Mouse (Mus musculus) myocyte (in vitro differentiated cells): ENCODE data around the gene Ano3. TPM values are rescaled to one million over a fixed set of nuclear protein-coding genes. Genes with fewer than 3 reads are reported as not detected.

Experiments used
- H3K27me3 ChIP-seq: one replicate; pipeline ENCODE4 v1.6.1; 2011; ENCODE audit not compliant: control insufficient read depth, insufficient read depth, insufficient read length
- H3K36me3 ChIP-seq: one replicate; pipeline ENCODE4 v1.6.1; 2011; ENCODE audit not compliant: control insufficient read depth, insufficient read depth
- H3K4me2 ChIP-seq: one replicate; pipeline ENCODE4 v1.6.1; 2011; ENCODE audit warnings: low read depth, control low read depth
- H3K4me3 ChIP-seq: one replicate; pipeline ENCODE4 v1.5.1; 2011; ENCODE audit warnings: mild to moderate bottlenecking, control low read depth, moderate library complexity
- H3K79me2 ChIP-seq: one replicate; pipeline ENCODE4 v1.6.1; 2011; ENCODE audit not compliant: control insufficient read depth, insufficient read depth
- H3ac ChIP-seq: one replicate; pipeline ENCODE4 v1.6.1; 2011; ENCODE audit not compliant: control insufficient read depth, insufficient read length
- CEBPB ChIP-seq: IDR thresholded peaks from 2 replicates; pipeline ENCODE4 v1.6.1; 2011; ENCODE audit warnings: mild to moderate bottlenecking, moderate library complexity; ENCODE audit not compliant: poor library complexity, insufficient read depth, severe bottlenecking
- E2F4 ChIP-seq: IDR thresholded peaks from one replicate; pipeline ENCODE4 v1.6.1; 2011; ENCODE audit warnings: mild to moderate bottlenecking, control low read depth, moderate library complexity; ENCODE audit not compliant: insufficient read depth
- MAX ChIP-seq: IDR thresholded peaks from one replicate; pipeline ENCODE4 v1.6.1; 2011; ENCODE audit warnings: low read depth, mild to moderate bottlenecking, control low read depth
- MYOD1 ChIP-seq, 3 experiments: IDR thresholded peaks; one replicate each; pipeline ENCODE4 v1.6.1; 2011; ENCODE audit warnings: control low read depth in 2 of 3, low read depth in 2 of 3, mild to moderate bottlenecking in 2 of 3, moderate library complexity in 1 of 3; ENCODE audit not compliant: insufficient read length in 2 of 3, control insufficient read depth in 1 of 3
- MYOG ChIP-seq, 3 experiments: IDR thresholded peaks; one replicate each; pipeline ENCODE4 v1.6.1; 2011; ENCODE audit warnings: control low read depth in 2 of 3, low read depth in 2 of 3, mild to moderate bottlenecking in 2 of 3; ENCODE audit not compliant: insufficient read length in 2 of 3, control insufficient read depth in 1 of 3, insufficient read depth in 1 of 3
- POLR2A ChIP-seq: IDR thresholded peaks from one replicate; pipeline ENCODE4 v1.6.1; 2011; ENCODE audit warnings: low read depth, mild to moderate bottlenecking, control low read depth, moderate library complexity; ENCODE audit not compliant: insufficient read length
- POLR2AphosphoS2 ChIP-seq: IDR thresholded peaks from one replicate; pipeline ENCODE4 v1.6.1; 2011; ENCODE audit warnings: low read depth, control low read depth; ENCODE audit not compliant: insufficient read length
- REST ChIP-seq: IDR thresholded peaks from one replicate; pipeline ENCODE4 v1.6.1; 2011; ENCODE audit warnings: mild to moderate bottlenecking, control low read depth, moderate library complexity; ENCODE audit not compliant: insufficient read depth, insufficient read length
- SRF ChIP-seq: IDR thresholded peaks from one replicate; pipeline ENCODE4 v1.6.1; 2011; ENCODE audit warnings: low read depth; ENCODE audit not compliant: control insufficient read depth, insufficient read length
- TCF12 ChIP-seq: IDR thresholded peaks from one replicate; pipeline ENCODE4 v1.6.1; 2011; ENCODE audit warnings: mild to moderate bottlenecking, control low read depth; ENCODE audit not compliant: poor library complexity, insufficient read depth, severe bottlenecking
- TCF3 ChIP-seq: IDR thresholded peaks from one replicate; pipeline ENCODE4 v1.6.1; 2011; ENCODE audit warnings: low read depth, control low read depth; ENCODE audit not compliant: insufficient read length
- USF1 ChIP-seq: IDR thresholded peaks from one replicate; pipeline ENCODE4 v1.6.1; 2011; ENCODE audit warnings: low read depth, mild to moderate bottlenecking, control low read depth, moderate library complexity
- polyA plus RNA-seq: library from polyadenylated mRNA; unstranded; fragments of >200 nt; fragmentation: generic; extraction: Trizol; gene quantifications from one replicate; pipeline ENCODE4 v1.2.1, GENCODE M21; 2012; ENCODE audit warnings: missing spikeins

The Ano3 gene
- polyA plus RNA-seq, 1 experiment = 0.05 TPM

DNA sequence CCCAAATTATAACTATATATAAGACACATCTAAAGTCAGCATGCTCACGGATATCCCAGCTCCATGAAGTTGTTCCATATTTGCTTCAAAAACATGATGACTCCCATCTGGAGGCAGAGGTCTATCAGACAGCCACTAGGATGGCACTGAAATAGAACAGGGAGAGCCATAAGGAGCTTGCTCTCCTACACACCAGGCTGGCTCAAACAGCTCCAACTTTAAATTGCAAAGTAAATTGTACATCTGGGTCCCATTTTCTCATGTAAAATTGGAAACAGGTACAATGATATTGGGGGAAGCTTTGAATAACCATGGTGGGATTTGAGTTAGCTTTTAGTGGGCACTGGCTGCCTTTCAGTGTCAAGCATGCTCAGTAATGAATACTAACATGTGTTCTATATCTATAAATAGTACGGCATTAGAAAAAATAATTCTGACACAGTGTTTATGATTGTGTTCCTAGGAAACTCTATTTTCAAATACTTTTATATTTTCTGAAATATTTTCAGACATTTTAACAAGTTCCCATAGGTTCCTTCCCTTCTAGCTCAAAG lies 279.6 kb downstream of the Ano3 start:
- Histone ChIP-seq H3ac (no peak overlapping the region), H3K79me2 (no peaks in the 10 kb centered on the region), H3K4me2 (no peak overlapping the region), H3K36me3 (no peaks in the 10 kb centered on the region), H3K27me3 (no peaks in the 10 kb centered on the region), H3K4me3 (no peak overlapping the region)
- no peak for TF ChIP-seq USF1
- no peak for TF ChIP-seq E2F4
- no peak for TF ChIP-seq SRF
- no peak for TF ChIP-seq POLR2A
- no peak for TF ChIP-seq TCF3
- TF ChIP-seq MYOG (IDR thresholded peaks at IDR 0.05; ENCODE audit: control insufficient read depth in 1 of 3, insufficient read depth in 1 of 3, insufficient read length in 2 of 3, low read depth in 2 of 3) = no peak
- TF ChIP-seq MYOD1 (IDR thresholded peaks at IDR 0.05; ENCODE audit: control insufficient read depth in 1 of 3, insufficient read length in 2 of 3, low read depth in 2 of 3) = no peak
- no peak for TF ChIP-seq POLR2AphosphoS2
- no peak for TF ChIP-seq CEBPB
- TF ChIP-seq MAX = no peak
- TF ChIP-seq TCF12 = no peak
- no peak for TF ChIP-seq REST

- no peak overlapping the region for H3K4me2 ChIP-seq
- no peaks in the 10 kb centered on the region for H3K36me3 ChIP-seq
- TF ChIP-seq MYOD1 (IDR thresholded peaks at IDR 0.05; ENCODE audit: control insufficient read depth in 1 of 3, insufficient read length in 2 of 3, low read depth in 2 of 3) (no peak), MAX (no peak), E2F4 (no peak), USF1 (no peak), TCF12 (no peak), CEBPB (no peak), POLR2AphosphoS2 (no peak), REST (no peak), MYOG (IDR thresholded peaks at IDR 0.05; ENCODE audit: control insufficient read depth in 1 of 3, insufficient read depth in 1 of 3, insufficient read length in 2 of 3, low read depth in 2 of 3) (no peak), TCF3 (no peak), SRF (no peak), POLR2A (no peak)
- H3K79me2 ChIP-seq = no peaks in the 10 kb centered on the region
- H3K27me3 ChIP-seq = no peaks in the 10 kb centered on the region
- no peak overlapping the region for H3K4me3 ChIP-seq
- H3ac ChIP-seq = no peak overlapping the region
These were observed 287.4 kb downstream of the Ano3 start for GRCm38 (mm10) chr2:110663329-110663728.

DNA sequence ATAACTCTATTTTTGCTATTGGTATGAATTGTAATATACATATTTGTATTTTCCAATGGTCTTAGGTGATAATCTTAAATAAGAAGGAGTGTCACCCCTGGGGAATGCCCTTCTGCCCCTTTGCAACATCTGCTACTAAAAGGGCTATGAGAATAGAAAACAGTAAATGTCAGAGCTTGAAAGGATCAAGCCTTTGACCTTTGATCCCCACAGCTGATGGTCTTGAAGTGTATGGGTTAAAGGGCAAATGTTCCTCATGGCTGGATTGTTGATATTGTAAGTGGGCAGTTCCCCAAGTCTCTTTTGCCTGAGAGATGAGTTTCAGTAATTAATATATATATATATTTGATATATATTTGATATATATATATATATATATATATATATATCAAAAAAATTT lies 305.9 kb downstream of the Ano3 start:
- Histone ChIP-seq H3K4me3 (no peak overlapping the region), H3K79me2 (no peaks in the 10 kb centered on the region), H3K36me3 (no peaks in the 10 kb centered on the region), H3ac (no peak overlapping the region), H3K27me3 (no peaks in the 10 kb centered on the region), H3K4me2 (no peak overlapping the region)
- TF ChIP-seq USF1 (no peak), MYOD1 (IDR thresholded peaks at IDR 0.05; ENCODE audit: control insufficient read depth in 1 of 3, insufficient read length in 2 of 3, low read depth in 2 of 3) (no peak), REST (no peak), MAX (no peak), SRF (no peak), POLR2AphosphoS2 (no peak), POLR2A (no peak), TCF3 (no peak), MYOG (IDR thresholded peaks at IDR 0.05; ENCODE audit: control insufficient read depth in 1 of 3, insufficient read depth in 1 of 3, insufficient read length in 2 of 3, low read depth in 2 of 3) (no peak), CEBPB (no peak), E2F4 (no peak), TCF12 (no peak)

- no peak overlapping the region for H3K4me2 ChIP-seq
- H3K4me3 ChIP-seq = no peak overlapping the region
- no peak overlapping the region for H3ac ChIP-seq
- no peaks in the 10 kb centered on the region for H3K79me2 ChIP-seq
- no peaks in the 10 kb centered on the region for H3K27me3 ChIP-seq
- TF ChIP-seq E2F4 (no peak), USF1 (no peak)
- no peaks in the 10 kb centered on the region for H3K36me3 ChIP-seq
These were observed 306.4 kb downstream of the Ano3 start for GRCm38 (mm10) chr2:110644358-110644757.

Other genes with a start within 250 kb of the Ano3 start
- gene Muc15, start 229.6 kb downstream of the Ano3 start, polyA plus RNA-seq = not detected
- not detected for gene Gm13941, start 155.1 kb upstream of the Ano3 start, polyA plus RNA-seq
- gene Gm15130, start 202.0 kb upstream of the Ano3 start, polyA plus RNA-seq = not detected